Mouse (Mus musculus): ENCODE measurements around the gene Rab31. TPM values are rescaled to one million over a fixed set of nuclear protein-coding genes. Genes with fewer than 3 reads are reported as not detected.

Rab31 gene
- polyA plus RNA-seq, 1 experiment from 2014 or later, result 62.5 TPM

DNA sequence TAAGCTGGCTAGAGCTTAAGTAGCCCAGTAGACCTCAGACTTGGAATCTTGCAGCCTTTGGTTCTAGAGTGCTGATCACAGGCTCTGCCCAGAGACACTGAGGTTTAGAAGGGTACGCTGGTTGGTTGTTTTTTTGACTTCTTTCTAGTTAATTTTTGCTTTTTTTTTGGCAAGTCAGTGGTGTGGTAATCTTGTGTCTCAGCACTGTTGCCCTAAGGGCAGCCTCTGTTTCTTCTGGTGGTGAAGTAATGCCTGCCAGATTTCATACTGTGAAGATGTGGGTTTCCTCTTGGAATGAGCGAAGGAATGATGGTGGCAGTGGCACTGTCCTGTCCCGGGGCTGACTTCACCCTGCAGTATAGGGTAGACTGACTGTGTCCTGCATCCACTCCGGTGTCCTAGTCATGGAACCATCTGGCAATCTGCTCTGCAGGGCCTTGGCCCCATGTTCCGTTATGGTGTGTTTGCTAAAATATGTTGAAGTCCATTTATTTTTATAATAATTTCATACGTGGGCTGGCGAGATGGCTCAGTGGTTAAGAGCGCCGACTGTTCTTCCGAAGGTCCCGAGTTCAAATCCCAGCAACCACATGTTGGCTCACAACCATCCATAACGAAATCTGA is 20.9 kb upstream of the Rab31 start:
- Histone ChIP-seq H3K27ac (replicated peaks) (no peak overlapping the region), H3K27me3 (ENCODE audit: low read depth, poor library complexity, severe bottlenecking) (no peaks in the 10 kb centered on the region), H3K4me1 (peaks cover 12% of the 10 kb centered on the region), H3K36me3 (peaks cover 26% of the 10 kb centered on the region), H3K4me3 (no peak overlapping the region), H3K9me3 (replicated peaks) (no peaks in the 10 kb centered on the region)
- no peak for DNase-seq (ENCODE audit: low spot score)
- WGBS, result 96% methylated on average over 12 of the region's 12 CpGs

DNA sequence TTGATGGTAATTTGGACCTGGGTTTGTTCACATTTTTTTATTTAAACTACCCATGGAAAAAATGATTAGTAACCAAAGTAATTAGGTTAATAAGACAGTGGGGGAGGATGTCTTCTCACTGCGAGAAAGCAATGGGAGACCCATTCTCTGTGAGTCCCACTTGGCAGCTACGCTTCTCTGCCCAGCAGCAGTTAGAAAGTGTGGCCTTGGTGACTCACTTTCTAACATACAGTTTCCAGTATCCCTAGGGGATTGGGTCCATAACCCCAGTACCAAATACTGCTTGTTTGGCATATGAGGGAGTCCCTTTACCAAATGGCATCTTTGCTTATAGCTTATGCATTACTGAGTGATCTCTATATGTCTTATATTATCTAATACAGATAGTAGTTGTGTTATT is 18.6 kb upstream of the Rab31 start:
- peaks cover 48% of the 10 kb centered on the region for H3K36me3 ChIP-seq
- H3K27ac ChIP-seq (replicated peaks), result no peak overlapping the region
- no peak overlapping the region for H3K4me3 ChIP-seq
- peaks cover 4% of the 10 kb centered on the region for H3K9me3 ChIP-seq (replicated peaks)
- DNase-seq (ENCODE audit: low spot score), result no peak
- peaks cover 12% of the 10 kb centered on the region for H3K4me1 ChIP-seq
- no peaks in the 10 kb centered on the region for H3K27me3 ChIP-seq (ENCODE audit: low read depth, poor library complexity, severe bottlenecking)
- 91% methylated on average over 2 of the region's 2 CpGs for WGBS

DNA sequence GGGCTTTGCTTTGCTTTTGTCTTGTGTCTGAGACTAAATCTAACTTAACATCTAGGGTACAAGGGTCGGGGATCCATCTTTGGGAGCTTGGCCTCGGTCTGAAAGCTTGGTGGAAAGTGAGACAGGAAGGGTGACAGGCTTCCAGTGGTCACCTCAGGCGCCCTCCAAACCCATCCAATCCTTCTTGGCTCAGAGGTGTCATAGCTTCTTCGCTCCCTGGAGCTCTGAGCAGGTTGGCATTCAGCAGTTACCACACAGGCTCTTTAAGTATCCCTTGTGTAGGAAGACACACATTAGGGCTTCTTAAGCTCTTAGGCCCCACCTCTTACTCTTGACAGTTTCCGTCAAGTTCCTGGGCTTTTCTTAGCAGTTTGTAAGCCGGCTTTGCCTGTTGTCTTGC is 17.0 kb upstream of the Rab31 start:
- no peak overlapping the region for H3K27ac ChIP-seq (replicated peaks)
- DNase-seq (ENCODE audit: low spot score), result no peak
- H3K9me3 ChIP-seq (replicated peaks), result peaks cover 15% of the 10 kb centered on the region
- WGBS, result 94% methylated on average over 6 of the region's 6 CpGs
- no peaks in the 10 kb centered on the region for H3K27me3 ChIP-seq (ENCODE audit: low read depth, poor library complexity, severe bottlenecking)
- H3K36me3 ChIP-seq, result peaks cover 56% of the 10 kb centered on the region
- no peak overlapping the region for H3K4me3 ChIP-seq
- peaks cover 18% of the 10 kb centered on the region for H3K4me1 ChIP-seq

DNA sequence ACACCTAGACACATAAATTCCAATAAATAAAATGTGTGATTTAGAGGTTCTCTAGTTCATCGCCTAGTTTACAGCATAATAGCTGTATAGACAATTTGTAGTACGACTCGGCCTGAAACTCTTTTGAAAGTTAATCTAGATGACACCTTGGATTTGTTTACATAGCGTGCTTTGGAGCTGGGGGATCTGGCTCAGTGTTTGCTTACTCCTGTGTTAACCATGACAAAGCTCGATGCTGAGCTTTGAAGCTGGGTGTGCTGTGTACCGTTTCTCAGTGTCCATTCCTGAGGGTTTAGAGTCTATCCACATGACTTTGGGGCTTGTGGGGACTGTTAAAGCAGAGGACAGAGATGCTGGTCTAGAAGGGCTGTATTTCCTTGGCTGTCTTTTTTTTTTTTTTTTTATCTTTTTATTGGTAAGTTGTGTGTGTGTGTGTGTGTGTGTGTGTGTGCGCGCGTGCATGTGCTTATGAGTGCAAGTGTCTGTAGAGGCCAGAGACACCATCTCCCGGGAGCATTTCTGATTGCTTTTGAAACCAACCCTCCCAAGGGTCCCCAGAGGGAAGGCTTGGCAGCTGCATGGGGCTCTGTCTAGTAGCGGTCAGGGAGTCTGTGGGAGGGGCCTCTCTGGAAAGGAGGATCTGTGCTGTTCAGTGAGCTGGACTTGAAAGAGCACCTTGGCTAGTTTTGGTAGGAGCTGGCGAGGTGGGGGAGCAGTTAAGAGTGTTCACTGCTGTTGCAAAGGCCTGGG is 16.2 kb upstream of the Rab31 start:
- H3K27me3 ChIP-seq (ENCODE audit: low read depth, poor library complexity, severe bottlenecking), result no peaks in the 10 kb centered on the region
- WGBS, result 84% methylated on average over 12 of the region's 12 CpGs
- no peak overlapping the region for H3K27ac ChIP-seq (replicated peaks)
- no peak overlapping the region for H3K4me3 ChIP-seq
- no peak for DNase-seq (ENCODE audit: low spot score)
- peaks cover 19% of the 10 kb centered on the region for H3K4me1 ChIP-seq
- H3K36me3 ChIP-seq, result peaks cover 50% of the 10 kb centered on the region
- peaks cover 15% of the 10 kb centered on the region for H3K9me3 ChIP-seq (replicated peaks)

DNA sequence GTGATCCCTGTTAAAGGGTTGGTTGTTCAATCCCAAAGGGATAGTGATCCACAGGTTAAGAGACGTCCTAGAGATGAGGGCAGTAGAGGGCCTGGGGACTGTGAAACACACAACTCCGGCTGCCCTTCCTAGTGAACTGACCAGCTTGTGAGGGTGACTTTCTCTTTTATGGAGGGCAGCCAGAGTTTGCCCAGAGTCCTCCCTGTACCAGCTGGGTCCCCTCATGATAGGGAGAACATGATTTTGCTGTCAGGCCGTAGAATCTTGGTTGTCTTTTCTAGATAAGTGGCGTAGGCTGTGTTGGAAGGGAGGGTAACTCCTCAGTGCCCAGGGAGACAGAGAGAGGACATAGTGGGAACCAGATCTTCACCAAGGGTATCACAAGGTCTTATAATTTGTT is 14.7 kb upstream of the Rab31 start:
- H3K27ac ChIP-seq (replicated peaks), result no peak overlapping the region
- H3K36me3 ChIP-seq, result peaks cover 50% of the 10 kb centered on the region
- H3K4me1 ChIP-seq, result peaks cover 20% of the 10 kb centered on the region
- H3K27me3 ChIP-seq (ENCODE audit: low read depth, poor library complexity, severe bottlenecking), result no peaks in the 10 kb centered on the region
- H3K4me3 ChIP-seq, result no peak overlapping the region
- 94% methylated on average over 4 of the region's 4 CpGs for WGBS
- DNase-seq (ENCODE audit: low spot score), result no peak
- peaks cover 15% of the 10 kb centered on the region for H3K9me3 ChIP-seq (replicated peaks)

DNA sequence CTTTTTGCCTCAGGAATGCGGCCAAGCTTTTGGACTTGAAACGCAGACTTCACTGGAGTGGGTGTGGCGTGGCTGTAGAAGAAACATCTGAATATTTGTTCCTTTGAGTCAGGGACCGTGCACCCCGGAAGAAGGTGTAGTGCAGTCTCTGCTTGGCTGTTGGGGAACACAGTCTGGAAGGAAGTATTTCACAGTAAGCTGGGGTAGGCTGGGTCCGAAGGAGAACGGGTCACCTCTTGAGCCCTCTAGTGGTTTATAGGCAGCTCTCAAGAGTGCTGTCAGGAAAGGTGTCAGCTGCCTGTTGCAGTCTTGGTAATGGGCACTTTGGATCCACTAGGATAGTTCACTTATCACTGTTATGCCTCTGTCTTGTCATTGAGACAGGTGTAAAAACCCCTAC is 13.7 kb upstream of the Rab31 start:
- no peak overlapping the region for H3K27ac ChIP-seq (replicated peaks)
- H3K36me3 ChIP-seq, result peaks cover 50% of the 10 kb centered on the region
- 88% methylated on average over 7 of the region's 7 CpGs for WGBS
- peaks cover 29% of the 10 kb centered on the region for H3K4me1 ChIP-seq
- H3K4me3 ChIP-seq, result no peak overlapping the region
- peaks cover 15% of the 10 kb centered on the region for H3K9me3 ChIP-seq (replicated peaks)
- DNase-seq (ENCODE audit: low spot score), result no peak
- H3K27me3 ChIP-seq (ENCODE audit: low read depth, poor library complexity, severe bottlenecking), result no peaks in the 10 kb centered on the region

DNA sequence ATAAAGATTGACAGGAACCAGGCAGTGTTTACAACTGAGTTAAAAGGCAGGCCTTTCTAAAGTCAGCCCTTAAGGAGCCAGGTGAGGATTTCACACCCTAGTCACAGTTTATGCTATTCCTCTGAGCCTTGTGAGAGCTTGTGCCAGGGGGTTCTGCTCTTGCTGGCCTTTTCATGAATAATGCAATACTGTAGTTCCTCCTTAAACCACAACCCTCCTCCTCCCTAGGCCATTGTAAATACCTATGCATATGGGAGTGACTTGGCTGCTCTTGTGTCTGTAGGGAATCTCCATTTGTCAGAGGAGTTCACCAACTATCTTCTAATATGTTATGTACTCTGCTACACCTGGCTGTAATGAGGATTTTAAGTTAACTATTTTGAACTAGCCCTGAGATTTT is 13.2 kb upstream of the Rab31 start:
- Histone ChIP-seq H3K4me3 (no peak overlapping the region), H3K9me3 (replicated peaks) (peaks cover 15% of the 10 kb centered on the region), H3K4me1 (peaks cover 29% of the 10 kb centered on the region), H3K27ac (replicated peaks) (no peak overlapping the region), H3K36me3 (peaks cover 50% of the 10 kb centered on the region), H3K27me3 (ENCODE audit: low read depth, poor library complexity, severe bottlenecking) (no peaks in the 10 kb centered on the region)
- DNase-seq (ENCODE audit: low spot score), result no peak

DNA sequence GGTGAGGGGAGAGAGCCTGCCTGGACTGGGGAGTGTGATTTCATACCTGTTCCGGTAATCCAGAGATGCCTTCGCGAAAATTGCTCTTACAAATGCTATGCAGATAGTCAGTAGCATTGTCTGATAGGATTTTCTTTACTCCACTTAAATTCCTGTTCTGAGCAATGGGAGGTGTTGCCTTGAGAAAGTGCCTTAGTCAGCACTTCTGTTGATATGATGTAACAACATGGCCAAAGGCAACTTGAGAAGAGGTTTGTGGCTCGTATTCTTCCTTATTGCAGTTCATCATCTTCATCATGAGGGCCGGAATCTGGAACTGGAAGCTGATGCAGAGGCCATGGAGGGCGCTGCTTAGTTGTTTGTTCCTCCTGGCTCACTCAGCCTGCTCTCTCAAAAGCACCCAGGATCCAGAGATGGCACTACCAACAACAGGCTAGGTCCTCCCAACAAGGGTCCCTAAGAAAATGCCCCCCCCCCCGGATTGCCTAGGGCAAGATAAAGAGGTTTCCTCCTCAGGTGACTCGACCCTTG is 12.1 kb upstream of the Rab31 start:
- peaks cover 15% of the 10 kb centered on the region for H3K9me3 ChIP-seq (replicated peaks)
- DNase-seq (ENCODE audit: low spot score), result no peak
- H3K27ac ChIP-seq (replicated peaks), result peak overlapping the region; percentile 28
- WGBS, result 90% methylated on average over 8 of the region's 8 CpGs
- H3K4me1 ChIP-seq, result peaks cover 29% of the 10 kb centered on the region
- H3K36me3 ChIP-seq, result peaks cover 46% of the 10 kb centered on the region
- H3K27me3 ChIP-seq (ENCODE audit: low read depth, poor library complexity, severe bottlenecking), result no peaks in the 10 kb centered on the region
- peak overlapping the region; percentile 95 for H3K4me3 ChIP-seq

DNA sequence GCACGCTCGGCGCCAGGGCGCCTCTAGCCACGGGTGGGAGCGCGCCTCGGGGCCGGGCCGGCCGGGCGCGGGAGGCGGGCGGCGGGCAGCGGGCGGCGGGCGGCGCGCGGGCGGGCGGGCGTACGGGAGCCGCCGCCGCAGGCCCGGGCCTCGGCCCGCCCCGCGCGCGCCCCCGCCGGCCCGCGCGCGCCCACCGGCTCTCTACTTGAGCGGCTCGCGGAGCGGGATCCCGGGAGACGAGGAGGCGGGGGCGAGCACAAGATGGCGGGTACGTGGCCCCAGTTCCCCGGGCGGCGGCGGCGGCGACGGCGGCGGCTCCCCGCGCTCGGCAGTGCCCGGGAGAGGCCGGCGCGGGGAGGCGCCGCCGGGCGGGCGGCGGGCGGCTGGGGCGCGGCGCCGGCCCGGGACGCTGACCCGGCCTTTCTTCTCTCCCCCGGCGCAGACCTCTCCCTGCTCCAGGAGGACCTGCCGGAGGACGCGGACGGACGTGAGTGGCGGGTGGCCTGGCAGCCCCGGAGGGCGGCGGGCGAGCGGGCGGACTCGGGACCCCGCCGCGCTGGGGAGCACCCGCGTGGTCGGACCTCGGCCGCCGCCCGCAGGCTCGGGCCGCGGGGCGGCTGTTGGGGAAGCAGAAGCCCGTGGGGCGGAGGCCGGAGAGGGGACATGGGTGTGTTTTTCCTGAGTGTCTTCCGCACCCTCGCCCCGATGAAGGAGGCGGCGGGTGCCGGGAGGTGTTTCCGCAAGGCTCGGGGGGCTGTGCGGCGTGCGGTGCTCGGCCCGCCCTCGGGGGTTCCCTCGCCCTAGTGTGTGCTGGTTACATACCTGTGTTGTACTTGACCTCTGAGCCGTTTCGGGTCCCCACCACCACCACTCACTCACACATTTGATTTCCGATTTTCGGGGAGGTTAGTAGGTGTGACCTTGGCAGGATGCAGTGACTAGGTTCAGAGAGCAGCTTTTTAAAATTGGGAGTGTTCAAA is 10.9 kb upstream of the Rab31 start:
- Histone ChIP-seq H3K36me3 (peaks cover 39% of the 10 kb centered on the region), H3K27me3 (ENCODE audit: low read depth, poor library complexity, severe bottlenecking) (no peaks in the 10 kb centered on the region), H3K4me1 (peaks cover 22% of the 10 kb centered on the region), H3K9me3 (replicated peaks) (peaks cover 15% of the 10 kb centered on the region), H3K27ac (replicated peaks) (peak overlapping the region; percentile 98), H3K4me3 (peak overlapping the region; percentile 95)
- 5% methylated on average over 108 of the region's 135 CpGs for WGBS
- DNase-seq (ENCODE audit: low spot score), result peak; percentile 77

DNA sequence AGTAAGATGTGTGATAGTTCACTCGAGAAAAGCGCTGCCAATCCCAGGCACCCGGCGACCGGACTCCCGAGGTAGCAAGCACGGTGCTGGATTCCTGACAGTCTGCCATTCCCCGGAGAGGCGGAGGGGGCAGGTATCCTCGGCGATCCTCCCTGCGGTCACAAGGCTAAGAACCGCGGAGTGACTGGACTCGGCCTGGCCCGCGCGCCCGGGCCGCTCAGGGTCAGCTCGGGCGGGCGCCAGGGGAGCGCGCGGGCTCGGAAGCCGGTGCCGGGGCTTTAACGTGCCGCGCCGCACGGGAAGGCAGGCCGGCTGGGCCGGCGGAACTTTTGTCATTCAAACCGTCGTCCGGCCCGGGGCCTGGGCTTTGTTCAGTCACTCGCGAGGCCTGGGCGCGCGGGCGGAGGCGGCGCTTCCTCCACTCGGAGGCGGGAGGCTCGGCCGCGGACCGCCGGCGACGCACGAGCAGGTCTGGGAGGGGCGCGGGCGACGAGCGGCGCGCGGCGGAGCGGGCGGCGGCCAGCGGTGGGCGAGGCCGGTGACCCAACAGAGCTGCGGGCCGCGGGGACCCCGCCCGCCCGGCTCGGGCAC is 10.1 kb upstream of the Rab31 start, which contains the start of gene Ppp4r1:
TSS of gene Ppp4r1 (plus strand) at position 23 of the 591 bp plus-strand sequence.
- under 1% methylated on average over 74 of the region's 81 CpGs for WGBS
- Histone ChIP-seq H3K36me3 (peaks cover 31% of the 10 kb centered on the region), H3K4me3 (peak within 1 kb of the TSS; percentile 95), H3K4me1 (peaks cover 22% of the 10 kb centered on the region), H3K27ac (replicated peaks) (peak within 1 kb of the TSS; percentile 98), H3K9me3 (replicated peaks) (peaks cover 15% of the 10 kb centered on the region), H3K27me3 (ENCODE audit: low read depth, poor library complexity, severe bottlenecking) (no peaks in the 10 kb centered on the region)
- peak; percentile 87 for DNase-seq (ENCODE audit: low spot score)

DNA sequence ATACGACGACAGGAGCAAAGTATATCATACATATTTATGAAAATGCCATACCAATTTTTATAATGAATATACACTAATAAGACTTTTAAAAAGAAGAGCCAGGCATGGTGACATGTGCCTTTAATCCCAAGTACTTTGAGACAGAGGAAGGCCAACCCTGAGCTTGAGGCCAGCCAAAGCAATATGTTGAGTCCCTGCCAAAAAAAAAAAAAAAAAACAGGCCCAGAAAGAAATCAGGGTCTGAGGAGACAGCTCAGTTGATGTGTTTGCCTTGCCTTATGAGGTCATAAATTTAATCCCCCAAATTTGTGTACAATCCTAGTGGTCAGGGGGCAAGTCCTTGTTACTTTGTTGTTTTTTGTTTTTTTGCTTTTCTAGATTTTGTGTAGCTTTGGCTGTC is 8.4 kb upstream of the Rab31 start:
- Histone ChIP-seq H3K4me1 (peaks cover 22% of the 10 kb centered on the region), H3K4me3 (no peak overlapping the region), H3K27me3 (ENCODE audit: low read depth, poor library complexity, severe bottlenecking) (no peaks in the 10 kb centered on the region), H3K36me3 (peaks cover 14% of the 10 kb centered on the region), H3K27ac (replicated peaks) (no peak overlapping the region), H3K9me3 (replicated peaks) (peaks cover 10% of the 10 kb centered on the region)
- no peak for DNase-seq (ENCODE audit: low spot score)
- 94% methylated on average over 2 of the region's 2 CpGs for WGBS

DNA sequence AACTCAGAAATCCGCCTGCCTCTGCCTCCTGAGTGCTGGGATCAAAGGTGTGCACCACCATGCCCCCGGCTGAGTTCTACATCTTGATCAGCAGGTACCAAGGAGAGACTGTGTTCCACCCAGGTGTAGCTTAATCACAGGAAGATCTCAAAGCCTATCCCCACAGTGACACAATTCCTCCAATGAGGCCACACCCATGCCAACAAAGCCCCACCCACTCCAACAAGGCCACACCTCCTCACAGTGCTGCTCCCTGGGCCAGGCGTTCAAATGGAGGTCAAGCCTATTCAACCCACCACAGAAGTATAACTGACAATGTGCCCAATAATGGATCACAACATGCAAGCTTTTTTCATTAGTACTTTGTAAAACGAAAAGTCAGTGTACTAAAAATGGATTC is 4.9 kb upstream of the Rab31 start:
- Histone ChIP-seq H3K4me3 (no peak overlapping the region), H3K9me3 (replicated peaks) (no peaks in the 10 kb centered on the region), H3K4me1 (peaks cover 19% of the 10 kb centered on the region), H3K27ac (replicated peaks) (no peak overlapping the region), H3K36me3 (no peaks in the 10 kb centered on the region), H3K27me3 (ENCODE audit: low read depth, poor library complexity, severe bottlenecking) (peaks cover 23% of the 10 kb centered on the region)
- 86% methylated on average over 4 of the region's 4 CpGs for WGBS
- DNase-seq (ENCODE audit: low spot score), result no peak

All from midbrain, embryonic 10.5 days (tissue).